Mouse (Mus musculus) kidney, adult 18-20 months (tissue): ENCODE measurements around the gene Zfp781.
"Not testable (repeated sequence)": the region's sequence is repeated elsewhere in the genome, so short reads cannot be mapped to it uniquely, and the experiment has no call there.

Source experiments
- DNase-seq: peaks from one replicate; pipeline ENCODE4 v3.0.0; 2021

Zfp781 gene

DNA sequence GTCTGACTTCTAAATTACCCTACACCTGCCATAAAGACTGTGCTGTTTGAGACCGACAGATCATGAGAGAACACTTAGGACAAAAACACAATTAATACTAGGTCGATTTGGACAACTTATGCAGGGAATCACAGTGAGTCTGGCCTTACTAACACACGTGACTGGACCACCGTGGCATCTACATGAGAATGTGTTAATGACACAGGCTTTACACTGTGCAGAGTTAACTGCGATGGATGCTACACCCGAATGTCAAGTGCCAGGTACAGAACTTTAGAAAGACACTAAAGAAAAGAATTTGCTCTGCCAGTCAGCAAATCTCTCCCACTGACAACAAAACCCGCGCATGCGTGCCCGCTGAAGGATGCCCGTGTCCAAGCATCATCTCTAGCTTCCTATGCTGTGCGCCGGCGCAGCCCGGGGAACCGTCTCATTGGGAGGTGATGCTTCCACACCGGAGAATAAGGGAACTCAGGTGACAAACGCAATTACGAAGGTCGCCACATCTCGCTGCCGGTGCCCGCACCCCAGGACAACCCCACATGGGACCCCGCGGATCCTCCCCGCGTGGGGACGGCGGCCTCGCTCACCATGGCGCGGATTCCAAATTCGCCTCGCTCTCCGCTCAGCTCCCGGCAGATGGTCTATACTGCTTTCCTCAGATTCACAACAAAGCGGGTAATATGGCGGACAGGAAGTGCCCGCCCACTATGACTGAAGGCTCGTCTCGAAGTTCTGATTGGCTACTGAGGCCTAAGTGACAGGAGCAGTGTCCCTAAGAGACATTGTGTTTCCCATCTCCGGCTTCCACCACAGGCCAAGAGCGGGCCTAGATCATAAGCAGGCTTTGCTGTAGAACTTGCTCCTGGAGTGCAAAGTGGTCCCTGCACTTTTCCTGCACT, at the start of gene Zfp781:
TSS of gene Zfp781 (minus strand) at position 639 of the 902 bp plus-strand sequence.
- DNase-seq = not testable (repeated sequence)

GRCm38 (mm10) chr10:81978365-81979003, 48.2 kb upstream of the Zfp781 start:
- peak; percentile 62 for DNase-seq

GRCm38 (mm10) chr10:81930744-81931118, 451 bp upstream of the Zfp781 start:
- not testable (repeated sequence) for DNase-seq

- DNase-seq = peak; percentile 2
Measured at GRCm38 (mm10) chr10:81863409-81864407, 66.6 kb downstream of the Zfp781 start, which contains the start of gene Gm32687. Gene Gm32687 (plus strand): TSS chr10:81863934.
